Mouse (Mus musculus) bone marrow, adult 2 months (tissue): ENCODE measurements at regions not wholly inside any gene's neighbourhood (a gene's known extent, or its start where the extent isn't known, plus 50 kb on each side); places are given as distances from the start of the nearest gene placed in this dataset.

Source experiments
- CTCF ChIP-seq: fragments of 200-500 bp; IDR thresholded peaks from 2 replicates; pipeline ENCODE4 v1.5.1; 2011; ENCODE audit warnings: low read length, control low read depth; ENCODE audit not compliant: control insufficient read depth, insufficient read depth
- POLR2A ChIP-seq: fragments of 200-500 bp; IDR thresholded peaks from 2 replicates; pipeline ENCODE4 v1.6.1; 2011; ENCODE audit warnings: low read depth, mild to moderate bottlenecking, control low read depth, low read length, borderline replicate concordance; ENCODE audit not compliant: control insufficient read depth

DNA sequence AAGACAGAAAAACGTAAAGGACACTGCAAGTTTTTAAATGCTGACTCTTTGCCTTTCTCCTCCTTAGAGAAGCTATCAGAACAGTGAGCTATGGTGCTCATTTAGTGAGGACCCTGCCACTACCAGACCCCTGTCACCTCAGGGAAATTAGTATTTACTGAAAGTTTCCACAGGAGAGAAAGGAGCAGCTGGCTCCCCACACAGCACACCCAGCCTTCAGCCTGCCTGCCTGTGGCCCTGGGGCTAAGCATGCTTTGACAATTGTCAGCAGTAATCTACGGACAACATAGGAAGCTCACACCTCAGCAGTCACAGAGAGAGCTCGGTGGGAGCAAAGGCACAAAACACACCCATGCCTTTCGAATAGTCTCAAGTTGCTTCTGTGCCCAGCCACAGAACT lies 625.9 kb upstream of the Map3k7 start:
- TF ChIP-seq POLR2A (no peak), CTCF (no peak)
